Mouse (Mus musculus) erythroid progenitor cell, adult 5-6 weeks (primary cell): ENCODE results near the gene 1700029J07Rik. TPM values are rescaled to one million over a fixed set of nuclear protein-coding genes. Genes with fewer than 3 reads are reported as not detected.
A peak's percentile ranks its signal among the peaks of the same experiment; 100 is the strongest.

Experiments
- ATAC-seq: replicated peaks from 2 replicates; pipeline ENCODE4 v1.8.0; 2016; ENCODE audit warnings: moderate number of reproducible peaks, mild to moderate bottlenecking, moderate TSS enrichment, inconsistent platforms; ENCODE audit not compliant: poor library complexity, low FRiP score, severe bottlenecking
- total RNA-seq, 2 experiments: library from RNA; stranded (forward) in 1 of 2; stranded (reverse) in 1 of 2; fragments of 150-400 nt in 1 of 2; fragments of 186-747, 209-891 nt in 1 of 2; gene quantifications; 2 replicates each; pipeline versions ENCODE4 v1.2.3 to v1.2.4; 2015 to 2017; ENCODE audit warnings: low replicate concordance in 2 of 2

Gene 1700029J07Rik
- not detected in 2 replicates for total RNA-seq (2015; ENCODE audit: low replicate concordance)
- total RNA-seq (2017; ENCODE audit: low replicate concordance): not detected in 2 replicates

GRCm38 (mm10) chr8:45975126-45975836, at the start of gene 1700029J07Rik, which contains the start of gene Ufsp2:
TSS of gene 1700029J07Rik (minus strand) at chr8:45975252.
TSS of gene Ufsp2 (plus strand) at chr8:45975528.
- ATAC-seq: peak; percentile 95

GRCm38 (mm10) chr8:46024392-46024791, 49.3 kb upstream of the 1700029J07Rik start:
- ATAC-seq: no peak

- no peak for ATAC-seq
These were observed 47.7 kb upstream of the 1700029J07Rik start for GRCm38 (mm10) chr8:46022758-46023157.

- ATAC-seq: no peak
These were observed 47.2 kb upstream of the 1700029J07Rik start for GRCm38 (mm10) chr8:46022203-46022602.

GRCm38 (mm10) chr8:46010746-46011680, 36.0 kb upstream of the 1700029J07Rik start:
- ATAC-seq: no peak

GRCm38 (mm10) chr8:46010306-46010705, 35.3 kb upstream of the 1700029J07Rik start:
- no peak for ATAC-seq

- ATAC-seq: no peak
These were observed 32.1 kb upstream of the 1700029J07Rik start for GRCm38 (mm10) chr8:46007050-46007672.

- no peak for ATAC-seq
These were observed 30.5 kb upstream of the 1700029J07Rik start, which contains the start of gene Ankrd37 for GRCm38 (mm10) chr8:46005596-46005995. TSS of gene Ankrd37 (minus strand) at chr8:46005707.

- ATAC-seq: peak; percentile 99
These were observed 25.0 kb upstream of the 1700029J07Rik start for GRCm38 (mm10) chr8:45999784-46000705.

- peak; percentile 0; the same call in 1 of the 2 replicates for ATAC-seq
These were observed 24.2 kb upstream of the 1700029J07Rik start, which contains the start of gene Lrp2bp for GRCm38 (mm10) chr8:45999138-45999783. TSS of gene Lrp2bp (plus strand) at chr8:45999303.

- no peak for ATAC-seq
These were observed 23.2 kb upstream of the 1700029J07Rik start for GRCm38 (mm10) chr8:45998228-45998627.

GRCm38 (mm10) chr8:45995576-45995975, 20.5 kb upstream of the 1700029J07Rik start:
- no peak for ATAC-seq

GRCm38 (mm10) chr8:45994111-45994510, 19.1 kb upstream of the 1700029J07Rik start:
- ATAC-seq: no peak

- no peak for ATAC-seq
These were observed 15.7 kb upstream of the 1700029J07Rik start for GRCm38 (mm10) chr8:45990631-45991310.

GRCm38 (mm10) chr8:45988189-45988588, 13.1 kb upstream of the 1700029J07Rik start:
- ATAC-seq: no peak

- no peak for ATAC-seq
These were observed 11.6 kb upstream of the 1700029J07Rik start for GRCm38 (mm10) chr8:45986665-45987064.

GRCm38 (mm10) chr8:45975837-45976468, 901 bp upstream of the 1700029J07Rik start:
- ATAC-seq: peak; percentile 40
